Mouse (Mus musculus): ENCODE measurements around the gene Tcf20. TPM values are rescaled to one million over a fixed set of nuclear protein-coding genes. Genes with fewer than 3 reads are reported as not detected.

Gene Tcf20
- polyA plus RNA-seq, 1 experiment from 2014 or later = 7.2 TPM

GRCm38 (mm10) chr15:82967947-82968346, 19.7 kb downstream of the Tcf20 start:
- Histone ChIP-seq H3K4me1 (peaks cover 22% of the 10 kb centered on the region), H3K4me3 (no peak overlapping the region), H3K4me2 (peak overlapping the region; percentile 48), H3K27me3 (peaks cover 15% of the 10 kb centered on the region; the same call in 1 of the 2 replicates), H3K9ac (no peak overlapping the region), H3K36me3 (no peaks in the 10 kb centered on the region), H3K9me3 (no peaks in the 10 kb centered on the region), H3K27ac (peak overlapping the region; percentile 20; the same call in 1 of the 2 replicates)
- WGBS = 31% methylated on average over 6 of the region's 6 CpGs
- no peak for ATAC-seq (ENCODE audit: borderline replicate concordance, extremely low read depth, low FRiP score, low TSS enrichment)

- Histone ChIP-seq H3K4me2 (peak overlapping the region; percentile 92), H3K4me3 (peak overlapping the region; percentile 57), H3K36me3 (no peaks in the 10 kb centered on the region), H3K27me3 (peaks cover 48% of the 10 kb centered on the region), H3K9ac (0 out of 2 replicates have a peak overlapping the region, but pooled peaks have one; percentile 47), H3K27ac (peak overlapping the region; percentile 81), H3K4me1 (peaks cover 53% of the 10 kb centered on the region), H3K9me3 (no peaks in the 10 kb centered on the region)
- no peak for ATAC-seq (ENCODE audit: borderline replicate concordance, extremely low read depth, low FRiP score, low TSS enrichment)
- 65% methylated on average over 14 of the region's 14 CpGs for WGBS
Observed at GRCm38 (mm10) chr15:82964266-82964825, 23.3 kb downstream of the Tcf20 start.

GRCm38 (mm10) chr15:82963556-82964156, 24.0 kb downstream of the Tcf20 start:
- peak; percentile 55; the same call in 1 of the 2 replicates for ATAC-seq (ENCODE audit: borderline replicate concordance, extremely low read depth, low FRiP score, low TSS enrichment)
- Histone ChIP-seq H3K27ac (peak overlapping the region; percentile 81), H3K36me3 (no peaks in the 10 kb centered on the region), H3K4me2 (peak overlapping the region; percentile 92), H3K4me1 (peaks cover 53% of the 10 kb centered on the region), H3K9me3 (no peaks in the 10 kb centered on the region), H3K4me3 (peak overlapping the region; percentile 57), H3K9ac (peak overlapping the region; percentile 47; the same call in 1 of the 2 replicates), H3K27me3 (peaks cover 51% of the 10 kb centered on the region)
- WGBS = 2% methylated on average over 5 of the region's 82 CpGs

- Histone ChIP-seq H3K9me3 (no peaks in the 10 kb centered on the region), H3K36me3 (no peaks in the 10 kb centered on the region), H3K27ac (peak overlapping the region; percentile 73), H3K4me1 (peaks cover 53% of the 10 kb centered on the region), H3K4me2 (peak overlapping the region; percentile 92), H3K27me3 (peaks cover 48% of the 10 kb centered on the region), H3K4me3 (peak overlapping the region; percentile 57), H3K9ac (peak overlapping the region; percentile 53)
- ATAC-seq (ENCODE audit: borderline replicate concordance, extremely low read depth, low FRiP score, low TSS enrichment) = no peak
- 3% methylated on average over 33 of the region's 39 CpGs for WGBS
Observed at GRCm38 (mm10) chr15:82963090-82963489, 24.6 kb downstream of the Tcf20 start.

DNA sequence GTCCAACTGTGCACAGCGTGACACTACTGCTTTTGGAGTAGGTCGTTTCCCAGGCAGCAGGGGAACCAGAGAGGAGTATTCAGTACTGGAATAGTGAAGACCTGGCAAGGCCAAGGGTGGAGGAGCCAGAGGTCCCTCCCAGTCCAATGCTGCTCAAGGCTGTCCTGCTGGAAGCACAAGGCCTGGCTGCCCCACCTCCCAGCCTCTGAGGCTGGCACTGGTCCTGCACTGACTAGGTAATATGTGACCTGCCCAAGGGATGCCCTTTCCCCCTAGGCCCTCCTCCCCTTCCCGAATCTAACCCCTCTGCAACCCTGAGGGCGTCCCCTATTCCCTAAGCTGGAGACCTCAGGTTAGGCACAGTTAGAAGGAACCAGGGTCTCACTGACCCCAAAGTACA, 25.1 kb downstream of the Tcf20 start:
- peak overlapping the region; percentile 92 for H3K4me2 ChIP-seq
- no peak for ATAC-seq (ENCODE audit: borderline replicate concordance, extremely low read depth, low FRiP score, low TSS enrichment)
- WGBS = 48% methylated on average over 4 of the region's 4 CpGs

GRCm38 (mm10) chr15:82960786-82961561, 26.7 kb downstream of the Tcf20 start:
- no peak for ATAC-seq (ENCODE audit: borderline replicate concordance, extremely low read depth, low FRiP score, low TSS enrichment)
- H3K9me3 ChIP-seq = no peaks in the 10 kb centered on the region
- H3K4me2 ChIP-seq = peak overlapping the region; percentile 48
- 8% methylated on average over 26 of the region's 26 CpGs for WGBS
- no peaks in the 10 kb centered on the region for H3K36me3 ChIP-seq
- H3K9ac ChIP-seq = 0 out of 2 replicates have a peak overlapping the region, but pooled peaks have one; percentile 5
- H3K27me3 ChIP-seq = peaks cover 42% of the 10 kb centered on the region
- H3K4me3 ChIP-seq = peak overlapping the region; percentile 18
- H3K4me1 ChIP-seq = peaks cover 50% of the 10 kb centered on the region
- no peak overlapping the region for H3K27ac ChIP-seq

More for the DNA sequence above, 25.1 kb downstream of the Tcf20 start:
- Histone ChIP-seq H3K36me3 (no peaks in the 10 kb centered on the region), H3K4me3 (peak overlapping the region; percentile 57), H3K4me1 (peaks cover 50% of the 10 kb centered on the region), H3K9me3 (no peaks in the 10 kb centered on the region), H3K27me3 (peaks cover 43% of the 10 kb centered on the region), H3K9ac (peak overlapping the region; percentile 53; the same call in 1 of the 2 replicates), H3K27ac (peak overlapping the region; percentile 73; the same call in 1 of the 2 replicates)

DNA sequence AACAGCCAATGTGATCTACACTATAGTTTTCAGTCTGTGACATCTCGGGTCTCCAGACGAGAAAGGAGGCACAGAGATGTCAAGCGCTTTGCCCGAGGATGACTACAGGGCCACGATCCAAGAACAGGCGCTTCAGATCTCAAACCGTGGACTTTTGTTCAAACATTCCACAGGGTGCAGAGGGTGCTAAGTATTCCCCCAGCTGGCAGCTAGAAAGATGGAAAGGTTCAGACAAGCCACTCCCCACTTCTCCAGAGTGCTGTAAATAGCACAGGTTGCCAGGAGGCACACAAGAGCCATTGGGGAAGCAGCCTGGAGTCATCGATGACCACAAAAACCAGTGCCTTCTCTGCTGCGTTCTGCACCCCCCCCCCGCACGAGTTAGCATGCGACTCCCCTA, 28.5 kb downstream of the Tcf20 start:
- 38% methylated on average over 12 of the region's 12 CpGs for WGBS
- H3K4me2 ChIP-seq = no peak overlapping the region; the same call in 1 of the 2 replicates
- H3K27ac ChIP-seq = no peak overlapping the region
- no peak overlapping the region for H3K4me3 ChIP-seq
- no peak overlapping the region for H3K9ac ChIP-seq
- H3K9me3 ChIP-seq = no peaks in the 10 kb centered on the region
- no peaks in the 10 kb centered on the region for H3K36me3 ChIP-seq
- H3K27me3 ChIP-seq = peaks cover 53% of the 10 kb centered on the region
- peaks cover 56% of the 10 kb centered on the region for H3K4me1 ChIP-seq
- ATAC-seq (ENCODE audit: borderline replicate concordance, extremely low read depth, low FRiP score, low TSS enrichment) = no peak

GRCm38 (mm10) chr15:82958253-82958701, 29.4 kb downstream of the Tcf20 start:
- 20% methylated on average over 16 of the region's 16 CpGs for WGBS
- Histone ChIP-seq H3K9me3 (no peaks in the 10 kb centered on the region), H3K4me3 (no peak overlapping the region), H3K9ac (no peak overlapping the region), H3K4me1 (peaks cover 56% of the 10 kb centered on the region), H3K36me3 (no peaks in the 10 kb centered on the region), H3K27me3 (peaks cover 62% of the 10 kb centered on the region), H3K4me2 (peak overlapping the region; percentile 34), H3K27ac (no peak overlapping the region)
- ATAC-seq (ENCODE audit: borderline replicate concordance, extremely low read depth, low FRiP score, low TSS enrichment) = no peak

DNA sequence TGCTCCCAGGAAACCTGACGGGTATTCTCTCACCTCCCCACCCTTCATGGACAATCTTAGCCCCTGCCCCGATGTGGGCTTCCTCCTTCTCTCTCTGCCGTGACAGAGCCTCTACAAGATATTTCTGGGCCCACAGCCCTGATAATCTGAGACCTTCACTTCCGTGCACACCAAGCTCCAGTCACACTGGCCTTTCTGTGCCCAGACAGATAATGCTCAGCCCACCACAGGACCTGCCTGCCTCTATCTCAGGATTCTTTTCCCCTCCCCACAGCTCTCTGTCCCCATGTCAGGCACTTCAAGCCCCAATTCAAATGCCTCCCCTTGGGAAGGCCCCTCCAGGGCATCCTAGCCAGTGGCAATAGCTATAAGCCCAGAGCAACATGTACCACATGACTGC, 31.0 kb downstream of the Tcf20 start:
- WGBS = 59% methylated on average over 4 of the region's 4 CpGs
- no peak overlapping the region for H3K4me2 ChIP-seq
- H3K36me3 ChIP-seq = no peaks in the 10 kb centered on the region
- no peak overlapping the region for H3K27ac ChIP-seq
- no peak overlapping the region for H3K9ac ChIP-seq
- no peak for ATAC-seq (ENCODE audit: borderline replicate concordance, extremely low read depth, low FRiP score, low TSS enrichment)
- peaks cover 60% of the 10 kb centered on the region for H3K27me3 ChIP-seq
- no peaks in the 10 kb centered on the region for H3K9me3 ChIP-seq
- peaks cover 53% of the 10 kb centered on the region for H3K4me1 ChIP-seq
- H3K4me3 ChIP-seq = no peak overlapping the region

DNA sequence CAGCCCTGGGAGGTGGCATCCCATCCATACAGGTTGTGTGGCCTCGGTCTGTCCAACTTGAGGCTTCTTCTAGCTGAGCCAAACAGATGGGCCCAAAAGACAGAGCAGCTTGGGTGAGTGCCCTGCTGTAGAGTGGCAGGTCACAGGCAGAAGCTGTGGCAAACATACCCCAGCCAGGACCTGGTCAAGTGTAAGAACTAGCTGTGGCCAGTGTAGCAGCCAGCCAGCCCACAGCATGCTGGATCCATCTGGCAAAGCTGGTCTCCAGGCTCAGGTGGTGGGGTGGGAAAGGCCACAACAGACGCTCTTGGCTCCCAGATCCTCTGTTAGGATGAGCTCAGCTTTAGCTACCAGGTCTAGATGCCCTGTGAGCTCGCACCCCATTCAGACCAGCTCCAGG, 31.4 kb downstream of the Tcf20 start:
- Histone ChIP-seq H3K4me1 (peaks cover 49% of the 10 kb centered on the region), H3K4me2 (no peak overlapping the region), H3K9ac (no peak overlapping the region), H3K9me3 (no peaks in the 10 kb centered on the region), H3K36me3 (no peaks in the 10 kb centered on the region), H3K4me3 (no peak overlapping the region), H3K27me3 (peaks cover 60% of the 10 kb centered on the region), H3K27ac (no peak overlapping the region)
- 84% methylated on average over 3 of the region's 3 CpGs for WGBS
- no peak for ATAC-seq (ENCODE audit: borderline replicate concordance, extremely low read depth, low FRiP score, low TSS enrichment)

- H3K4me1 ChIP-seq = peaks cover 39% of the 10 kb centered on the region
- no peak for ATAC-seq (ENCODE audit: borderline replicate concordance, extremely low read depth, low FRiP score, low TSS enrichment)
- WGBS = 62% methylated on average over 8 of the region's 8 CpGs
- H3K4me3 ChIP-seq = no peak overlapping the region
- no peaks in the 10 kb centered on the region for H3K36me3 ChIP-seq
- H3K9me3 ChIP-seq = no peaks in the 10 kb centered on the region
- peaks cover 60% of the 10 kb centered on the region for H3K27me3 ChIP-seq
- no peak overlapping the region for H3K27ac ChIP-seq
- H3K9ac ChIP-seq = no peak overlapping the region
- H3K4me2 ChIP-seq = no peak overlapping the region
Observed at GRCm38 (mm10) chr15:82955286-82955685, 32.4 kb downstream of the Tcf20 start.

GRCm38 (mm10) chr15:82954034-82954433, 33.6 kb downstream of the Tcf20 start:
- no peak overlapping the region for H3K4me2 ChIP-seq
- H3K9ac ChIP-seq = no peak overlapping the region
- no peak overlapping the region for H3K4me3 ChIP-seq
- ATAC-seq (ENCODE audit: borderline replicate concordance, extremely low read depth, low FRiP score, low TSS enrichment) = no peak
- 57% methylated on average over 5 of the region's 5 CpGs for WGBS
- peaks cover 48% of the 10 kb centered on the region for H3K27me3 ChIP-seq
- H3K27ac ChIP-seq = no peak overlapping the region
- H3K9me3 ChIP-seq = no peaks in the 10 kb centered on the region
- no peaks in the 10 kb centered on the region for H3K36me3 ChIP-seq
- H3K4me1 ChIP-seq = peaks cover 26% of the 10 kb centered on the region
